Mouse (Mus musculus) forebrain, embryonic 15.5 days (tissue): Measurements from ENCODE around the gene Pdzd2. TPM values are rescaled to one million over a fixed set of nuclear protein-coding genes. Genes with fewer than 3 reads are reported as not detected.

ENCODE experiments used
- ATAC-seq: fragments of 200-750 bp; cut with Nextera tagmentation; replicated peaks from 2 replicates; pipeline ENCODE4 v1.8.0; 2017; ENCODE audit warnings: mild to moderate bottlenecking, moderate TSS enrichment, moderate library complexity
- H3K27ac ChIP-seq: fragments of 300-500 bp; sonication (generic); replicated peaks from 2 replicates; pipeline ENCODE4 v1.5.1; 2015; ENCODE audit warnings: mild to moderate bottlenecking, inconsistent platforms
- H3K27me3 ChIP-seq: fragments of 300-500 bp; sonication (generic); 2 replicates; pipeline ENCODE4 v1.6.1; 2015; ENCODE audit warnings: inconsistent platforms
- H3K36me3 ChIP-seq: fragments of 300-500 bp; sonication (generic); 2 replicates; pipeline ENCODE4 v1.6.1; 2015; ENCODE audit warnings: mild to moderate bottlenecking, inconsistent platforms
- H3K4me1 ChIP-seq: fragments of 300-500 bp; sonication (generic); 2 replicates; pipeline ENCODE4 v1.6.1; 2015; ENCODE audit warnings: inconsistent platforms
- H3K4me2 ChIP-seq: fragments of 300-500 bp; sonication (generic); replicated peaks from 2 replicates; pipeline ENCODE4 v1.6.1; 2015; ENCODE audit warnings: mild to moderate bottlenecking, inconsistent platforms
- H3K4me3 ChIP-seq: fragments of 300-500 bp; sonication (generic); 2 replicates; pipeline ENCODE4 v1.5.1; 2015; ENCODE audit warnings: mild to moderate bottlenecking, inconsistent platforms
- H3K9ac ChIP-seq: fragments of 300-500 bp; sonication (generic); replicated peaks from 2 replicates; pipeline ENCODE4 v1.6.1; 2015; ENCODE audit warnings: mild to moderate bottlenecking, inconsistent platforms
- H3K9me3 ChIP-seq: fragments of 300-500 bp; sonication (generic); 2 replicates; pipeline ENCODE4 v1.6.1; 2016; ENCODE audit warnings: inconsistent platforms
- WGBS: fragments of 180-500 bp; shearing (Covaris S2); methylation state at CpG from one replicate; pipeline ENCODE4 v1.1.7; 2015; ENCODE audit warnings: mixed read lengths; 5-methylcytosine and 5-hydroxymethylcytosine counted together
- polyA plus RNA-seq: library from polyadenylated mRNA; unstranded; fragments of >200 nt; fragmentation: Nextera tagmentation; extraction: Ambion mirVana; gene quantifications from 2 replicates; pipeline ENCODE4 v1.2.1, GENCODE M21; 2015

The Pdzd2 gene
- polyA plus RNA-seq, 1 experiment from 2014 or later = 10.3 TPM

- Histone ChIP-seq H3K9ac (no peak overlapping the region), H3K27me3 (no peaks in the 10 kb centered on the region), H3K4me2 (no peak overlapping the region), H3K9me3 (no peaks in the 10 kb centered on the region), H3K27ac (no peak overlapping the region), H3K4me3 (no peak overlapping the region), H3K36me3 (no peaks in the 10 kb centered on the region), H3K4me1 (no peaks in the 10 kb centered on the region)
- no peak for ATAC-seq
- WGBS = 86% methylated on average over 6 of the region's 6 CpGs
These were observed 342.7 kb downstream of the Pdzd2 start for GRCm38 (mm10) chr15:12397032-12397431.

- no peak overlapping the region for H3K27ac ChIP-seq
- no peak overlapping the region for H3K4me2 ChIP-seq
- WGBS = 91% methylated on average over 10 of the region's 10 CpGs
- no peaks in the 10 kb centered on the region for H3K4me1 ChIP-seq
- no peak overlapping the region for H3K9ac ChIP-seq
- H3K9me3 ChIP-seq = no peaks in the 10 kb centered on the region
- ATAC-seq = no peak
- no peaks in the 10 kb centered on the region for H3K27me3 ChIP-seq
- H3K36me3 ChIP-seq = no peaks in the 10 kb centered on the region
- H3K4me3 ChIP-seq = no peak overlapping the region
These were observed 345.0 kb downstream of the Pdzd2 start for GRCm38 (mm10) chr15:12394758-12395157.

GRCm38 (mm10) chr15:12388726-12389489, 350.8 kb downstream of the Pdzd2 start:
- H3K27me3 ChIP-seq = no peaks in the 10 kb centered on the region
- no peaks in the 10 kb centered on the region for H3K9me3 ChIP-seq
- no peaks in the 10 kb centered on the region for H3K4me1 ChIP-seq
- H3K27ac ChIP-seq = no peak overlapping the region
- WGBS = 53% methylated on average over 15 of the region's 15 CpGs
- no peak overlapping the region for H3K9ac ChIP-seq
- 0 out of 2 replicates have a peak, but pooled peaks have one; percentile 43 for ATAC-seq
- no peak overlapping the region for H3K4me3 ChIP-seq
- H3K4me2 ChIP-seq = no peak overlapping the region
- no peaks in the 10 kb centered on the region for H3K36me3 ChIP-seq

GRCm38 (mm10) chr15:12384679-12385078, 355.0 kb downstream of the Pdzd2 start:
- Histone ChIP-seq H3K4me2 (no peak overlapping the region), H3K9me3 (no peaks in the 10 kb centered on the region), H3K27ac (no peak overlapping the region), H3K4me3 (no peak overlapping the region), H3K27me3 (no peaks in the 10 kb centered on the region), H3K4me1 (no peaks in the 10 kb centered on the region), H3K9ac (no peak overlapping the region), H3K36me3 (no peaks in the 10 kb centered on the region)
- 86% methylated on average over 13 of the region's 13 CpGs for WGBS
- ATAC-seq = no peak

GRCm38 (mm10) chr15:12380548-12380947, 359.2 kb downstream of the Pdzd2 start:
- H3K27me3 ChIP-seq = no peaks in the 10 kb centered on the region
- WGBS = 51% methylated on average over 5 of the region's 5 CpGs
- ATAC-seq = no peak

GRCm38 (mm10) chr15:12380057-12380456, 359.7 kb downstream of the Pdzd2 start:
- 91% methylated on average over 3 of the region's 3 CpGs for WGBS
- ATAC-seq = no peak
- peaks cover 7% of the 10 kb centered on the region for H3K4me1 ChIP-seq
- H3K9me3 ChIP-seq = no peaks in the 10 kb centered on the region
- no peak overlapping the region for H3K4me2 ChIP-seq
- H3K4me3 ChIP-seq = no peak overlapping the region
- no peaks in the 10 kb centered on the region for H3K36me3 ChIP-seq
- H3K27ac ChIP-seq = no peak overlapping the region
- H3K9ac ChIP-seq = no peak overlapping the region
- no peaks in the 10 kb centered on the region for H3K27me3 ChIP-seq

More at GRCm38 (mm10) chr15:12380548-12380947, 359.2 kb downstream of the Pdzd2 start:
- no peaks in the 10 kb centered on the region for H3K36me3 ChIP-seq
- H3K9me3 ChIP-seq = no peaks in the 10 kb centered on the region
- no peak overlapping the region for H3K4me2 ChIP-seq
- H3K4me3 ChIP-seq = no peak overlapping the region
- H3K9ac ChIP-seq = no peak overlapping the region
- H3K27ac ChIP-seq = no peak overlapping the region
- peaks cover 6% of the 10 kb centered on the region for H3K4me1 ChIP-seq

GRCm38 (mm10) chr15:12377800-12378199, 361.9 kb downstream of the Pdzd2 start:
- no peak overlapping the region for H3K4me2 ChIP-seq
- no peak overlapping the region for H3K9ac ChIP-seq
- 70% methylated on average over 10 of the region's 10 CpGs for WGBS
- no peak for ATAC-seq
- H3K27me3 ChIP-seq = no peaks in the 10 kb centered on the region
- peaks cover 7% of the 10 kb centered on the region for H3K4me1 ChIP-seq
- no peaks in the 10 kb centered on the region for H3K36me3 ChIP-seq
- no peak overlapping the region for H3K4me3 ChIP-seq
- no peak overlapping the region for H3K27ac ChIP-seq
- H3K9me3 ChIP-seq = no peaks in the 10 kb centered on the region

- 48% methylated on average over 13 of the region's 13 CpGs for WGBS
- Histone ChIP-seq H3K27me3 (no peaks in the 10 kb centered on the region), H3K4me2 (no peak overlapping the region), H3K9me3 (no peaks in the 10 kb centered on the region), H3K27ac (no peak overlapping the region), H3K4me1 (peaks cover 8% of the 10 kb centered on the region), H3K36me3 (no peaks in the 10 kb centered on the region), H3K9ac (no peak overlapping the region), H3K4me3 (no peak overlapping the region)
- ATAC-seq = no peak
These were observed 363.1 kb downstream of the Pdzd2 start for GRCm38 (mm10) chr15:12376491-12377069.

- Histone ChIP-seq H3K27me3 (no peaks in the 10 kb centered on the region), H3K4me2 (peak overlapping the region; percentile 43), H3K9me3 (no peaks in the 10 kb centered on the region), H3K36me3 (no peaks in the 10 kb centered on the region), H3K4me1 (peaks cover 12% of the 10 kb centered on the region), H3K4me3 (peak overlapping the region; percentile 15), H3K27ac (no peak overlapping the region), H3K9ac (peak overlapping the region; percentile 11; the same call in 1 of the 2 replicates)
- 5% methylated on average over 19 of the region's 19 CpGs for WGBS
- ATAC-seq = peak; percentile 68
These were observed 363.9 kb downstream of the Pdzd2 start for GRCm38 (mm10) chr15:12375641-12376311.

GRCm38 (mm10) chr15:12374916-12375315, 364.8 kb downstream of the Pdzd2 start:
- Histone ChIP-seq H3K9ac (no peak overlapping the region), H3K4me3 (no peak overlapping the region), H3K27me3 (no peaks in the 10 kb centered on the region), H3K27ac (no peak overlapping the region), H3K4me1 (peaks cover 15% of the 10 kb centered on the region), H3K36me3 (no peaks in the 10 kb centered on the region), H3K9me3 (no peaks in the 10 kb centered on the region), H3K4me2 (peak overlapping the region; percentile 43)
- ATAC-seq = no peak
- 61% methylated on average over 18 of the region's 18 CpGs for WGBS

GRCm38 (mm10) chr15:12373918-12374317, 365.8 kb downstream of the Pdzd2 start:
- H3K27me3 ChIP-seq = no peaks in the 10 kb centered on the region
- WGBS = 85% methylated on average over 6 of the region's 6 CpGs
- no peaks in the 10 kb centered on the region for H3K9me3 ChIP-seq
- H3K36me3 ChIP-seq = no peaks in the 10 kb centered on the region
- peaks cover 15% of the 10 kb centered on the region for H3K4me1 ChIP-seq
- ATAC-seq = no peak
- H3K27ac ChIP-seq = no peak overlapping the region
- H3K4me2 ChIP-seq = no peak overlapping the region
- H3K9ac ChIP-seq = no peak overlapping the region
- H3K4me3 ChIP-seq = no peak overlapping the region

- no peak overlapping the region for H3K9ac ChIP-seq
- H3K36me3 ChIP-seq = no peaks in the 10 kb centered on the region
- ATAC-seq = no peak
- no peak overlapping the region for H3K4me2 ChIP-seq
- no peak overlapping the region for H3K27ac ChIP-seq
- H3K4me1 ChIP-seq = peaks cover 15% of the 10 kb centered on the region
- no peak overlapping the region for H3K4me3 ChIP-seq
- H3K27me3 ChIP-seq = no peaks in the 10 kb centered on the region
- H3K9me3 ChIP-seq = no peaks in the 10 kb centered on the region
- 83% methylated on average over 14 of the region's 14 CpGs for WGBS
These were observed 366.2 kb downstream of the Pdzd2 start for GRCm38 (mm10) chr15:12373496-12373895.
